Mouse (Mus musculus): ENCODE measurements at regions not wholly inside any gene's neighbourhood (a gene's known extent, or its start where the extent isn't known, plus 50 kb on each side); places are given as distances from the start of the nearest gene placed in this dataset.

DNA sequence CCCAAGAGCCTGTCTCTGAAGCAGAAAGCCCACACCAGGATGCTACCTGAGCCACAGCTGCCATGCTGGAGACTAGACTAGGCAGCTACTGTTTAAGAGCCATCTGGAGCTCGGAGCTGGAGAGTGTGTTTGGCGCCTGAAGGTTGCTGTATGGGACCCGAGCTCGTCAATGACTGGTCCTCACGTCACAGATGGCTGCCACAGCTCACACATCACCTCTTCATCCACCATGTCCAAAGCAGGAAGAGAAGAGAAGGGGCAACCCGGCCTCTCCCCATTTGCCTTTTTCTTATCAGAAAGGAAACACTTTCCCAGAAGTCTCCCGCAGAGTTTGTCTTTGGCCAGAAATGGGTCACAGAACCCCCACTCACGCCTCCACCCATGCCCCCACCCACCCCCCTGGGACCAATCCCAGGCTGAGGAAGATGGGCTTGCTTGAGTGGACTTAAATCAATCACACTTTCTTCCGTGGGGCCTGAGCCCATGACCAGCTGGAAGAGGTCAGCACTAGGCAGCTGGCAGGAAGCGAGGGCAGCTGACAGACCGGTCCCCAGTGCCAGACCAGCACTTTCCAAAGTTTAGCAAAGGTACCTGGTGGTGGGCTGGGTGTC is 53.5 kb upstream of the Ptpn1 start:
- Histone ChIP-seq H3K4me3 (ENCODE audit: low read depth, low read length) (no peak overlapping the region), H3K9ac (no peak overlapping the region), H3K27ac (ENCODE audit: low read depth, low read length) (no peak overlapping the region), H3K4me2 (ENCODE audit: low read depth) (no peak overlapping the region), H3K4me1 (ENCODE audit: insufficient read depth) (no peaks in the 10 kb centered on the region), H3K36me3 (ENCODE audit: insufficient read depth) (no peaks in the 10 kb centered on the region), H3K9me3 (ENCODE audit: low read length) (no peaks in the 10 kb centered on the region), H3K27me3 (ENCODE audit: insufficient read depth, low read length) (no peaks in the 10 kb centered on the region)
- DNase-seq, result no peak
- ATAC-seq, result no peak
- no peak for TF ChIP-seq CTCF (IDR thresholded peaks at IDR 0.05; ENCODE audit: low read depth)
- WGBS, result 82% methylated on average over 11 of the region's 11 CpGs

DNA sequence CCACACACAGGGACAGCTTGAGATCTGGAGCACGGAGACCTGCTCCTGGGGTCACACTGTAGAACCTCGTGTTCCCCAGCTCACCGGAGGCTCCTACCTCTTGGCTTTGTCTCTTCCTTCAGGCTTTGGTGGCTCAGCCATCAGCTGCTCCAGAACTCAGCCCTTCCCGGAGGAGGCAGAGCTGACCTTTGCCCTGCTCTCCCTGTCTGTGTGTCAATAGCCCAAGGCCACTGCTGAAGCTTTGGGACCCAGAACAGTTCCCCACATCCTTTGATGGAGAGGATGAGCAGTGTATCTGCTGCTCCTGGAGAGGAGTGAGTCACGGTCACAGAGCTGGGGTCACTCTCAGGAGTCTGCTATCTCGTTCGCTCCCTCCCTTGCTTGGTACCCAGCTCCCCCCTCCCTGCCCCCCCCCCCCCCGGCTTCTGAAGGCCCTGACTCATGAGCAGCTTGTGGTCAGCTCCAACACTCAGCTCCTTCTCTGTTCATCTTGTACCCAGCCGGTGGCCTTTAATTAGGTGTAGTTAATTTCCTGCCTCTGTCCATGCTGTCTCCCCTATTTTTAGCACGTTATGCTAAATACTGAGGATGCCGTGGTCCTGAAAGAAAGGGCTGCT is 54.5 kb upstream of the Ptpn1 start:
- no peak overlapping the region for H3K9ac ChIP-seq
- no peaks in the 10 kb centered on the region for H3K27me3 ChIP-seq (ENCODE audit: insufficient read depth, low read length)
- no peaks in the 10 kb centered on the region for H3K4me1 ChIP-seq (ENCODE audit: insufficient read depth)
- no peak overlapping the region for H3K4me3 ChIP-seq (ENCODE audit: low read depth, low read length)
- H3K36me3 ChIP-seq (ENCODE audit: insufficient read depth), result no peaks in the 10 kb centered on the region
- ATAC-seq (no peak), DNase-seq (no peak)
- 55% methylated on average over 10 of the region's 11 CpGs for WGBS
- H3K27ac ChIP-seq (ENCODE audit: low read depth, low read length), result no peak overlapping the region
- H3K9me3 ChIP-seq (ENCODE audit: low read length), result no peaks in the 10 kb centered on the region
- TF ChIP-seq CTCF (IDR thresholded peaks at IDR 0.05; ENCODE audit: low read depth), result no peak
- no peak overlapping the region for H3K4me2 ChIP-seq (ENCODE audit: low read depth)

DNA sequence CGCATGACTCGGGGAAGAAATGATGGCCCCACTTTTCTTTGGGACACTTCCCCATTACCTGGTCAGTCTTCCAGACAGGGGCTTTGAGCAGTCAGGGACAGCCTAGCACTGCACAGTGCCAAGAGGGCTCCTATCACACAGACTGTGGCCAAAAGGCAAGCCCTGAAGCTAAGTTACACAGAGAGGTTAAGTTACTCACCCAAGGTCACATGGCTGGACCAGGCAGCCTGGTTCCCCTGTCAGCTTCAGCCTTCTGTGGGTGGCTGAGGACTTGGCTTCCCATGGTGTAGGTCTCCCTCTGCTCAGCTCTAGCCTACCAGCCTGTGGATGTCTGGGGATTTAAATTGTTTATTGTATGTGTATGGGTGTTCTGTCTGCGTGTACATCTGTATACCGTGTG is 59.4 kb upstream of the Ptpn1 start:
- H3K9ac ChIP-seq, result no peak overlapping the region
- WGBS, result 94% methylated on average over 4 of the region's 4 CpGs
- no peak for TF ChIP-seq CTCF (IDR thresholded peaks at IDR 0.05; ENCODE audit: low read depth)
- H3K27ac ChIP-seq (ENCODE audit: low read depth, low read length), result no peak overlapping the region
- no peak overlapping the region for H3K4me3 ChIP-seq (ENCODE audit: low read depth, low read length)
- no peaks in the 10 kb centered on the region for H3K27me3 ChIP-seq (ENCODE audit: insufficient read depth, low read length)
- H3K9me3 ChIP-seq (ENCODE audit: low read length), result no peaks in the 10 kb centered on the region
- DNase-seq, result no peak
- no peak for ATAC-seq
- H3K4me2 ChIP-seq (ENCODE audit: low read depth), result no peak overlapping the region
- H3K4me1 ChIP-seq (ENCODE audit: insufficient read depth), result no peaks in the 10 kb centered on the region
- no peaks in the 10 kb centered on the region for H3K36me3 ChIP-seq (ENCODE audit: insufficient read depth)

DNA sequence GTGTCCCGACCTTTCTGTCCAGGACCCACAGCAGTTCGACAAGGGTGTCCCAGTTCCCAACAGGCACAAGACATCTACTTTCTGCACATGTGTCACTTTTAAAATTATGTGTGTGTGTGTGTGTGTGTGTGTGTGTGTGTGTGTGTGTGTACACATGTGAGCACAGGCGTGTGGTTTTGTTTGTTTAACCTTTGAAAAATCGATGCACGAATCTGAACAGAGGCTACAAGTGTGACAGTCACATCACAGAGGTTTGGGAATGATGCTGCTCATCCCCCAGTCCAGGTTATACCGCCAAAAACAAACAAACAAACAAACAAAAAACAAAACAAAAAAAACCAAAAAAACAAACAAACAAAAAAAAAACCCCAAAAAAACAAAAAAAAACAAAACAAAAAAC is 61.7 kb upstream of the Ptpn1 start:
- TF ChIP-seq CTCF (IDR thresholded peaks at IDR 0.05; ENCODE audit: low read depth), result no peak
- Histone ChIP-seq H3K9me3 (ENCODE audit: low read length) (no peaks in the 10 kb centered on the region), H3K9ac (no peak overlapping the region), H3K36me3 (ENCODE audit: insufficient read depth) (no peaks in the 10 kb centered on the region), H3K4me1 (ENCODE audit: insufficient read depth) (no peaks in the 10 kb centered on the region), H3K27me3 (ENCODE audit: insufficient read depth, low read length) (no peaks in the 10 kb centered on the region), H3K4me2 (ENCODE audit: low read depth) (no peak overlapping the region), H3K4me3 (ENCODE audit: low read depth, low read length) (no peak overlapping the region), H3K27ac (ENCODE audit: low read depth, low read length) (no peak overlapping the region)
- WGBS, result 87% methylated on average over 6 of the region's 6 CpGs
- DNase-seq (no peak), ATAC-seq (no peak)

DNA sequence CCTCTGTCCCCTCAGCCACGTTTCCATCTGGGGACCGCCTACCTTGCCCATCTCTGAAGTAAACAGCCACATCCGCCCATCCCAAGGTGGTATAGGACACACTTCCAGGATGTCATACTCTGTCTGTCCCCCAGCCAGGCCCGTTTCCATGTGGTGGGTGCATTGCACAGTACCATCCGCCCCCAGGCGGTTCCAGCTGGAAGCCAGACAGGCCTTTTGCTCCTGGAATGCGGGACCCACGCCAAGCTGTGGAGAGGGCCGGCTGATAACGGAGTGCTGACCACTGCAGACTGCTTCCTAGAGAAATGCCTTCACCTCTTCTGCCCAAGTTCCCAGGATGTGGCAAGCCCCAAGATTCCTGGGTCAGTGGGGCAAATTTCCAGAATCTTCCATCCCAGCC is 65.1 kb upstream of the Ptpn1 start:
- H3K4me1 ChIP-seq (ENCODE audit: insufficient read depth), result no peaks in the 10 kb centered on the region
- no peak overlapping the region for H3K9ac ChIP-seq
- no peak overlapping the region for H3K4me3 ChIP-seq (ENCODE audit: low read depth, low read length)
- no peak for ATAC-seq
- WGBS, result 53% methylated on average over 10 of the region's 10 CpGs
- TF ChIP-seq CTCF (IDR thresholded peaks at IDR 0.05; ENCODE audit: low read depth), result 0 out of 2 replicates have a peak, but pooled peaks have one; percentile 38
- peak; percentile 18 for DNase-seq
- H3K27me3 ChIP-seq (ENCODE audit: insufficient read depth, low read length), result no peaks in the 10 kb centered on the region
- H3K36me3 ChIP-seq (ENCODE audit: insufficient read depth), result no peaks in the 10 kb centered on the region
- no peaks in the 10 kb centered on the region for H3K9me3 ChIP-seq (ENCODE audit: low read length)
- H3K27ac ChIP-seq (ENCODE audit: low read depth, low read length), result no peak overlapping the region
- H3K4me2 ChIP-seq (ENCODE audit: low read depth), result no peak overlapping the region

DNA sequence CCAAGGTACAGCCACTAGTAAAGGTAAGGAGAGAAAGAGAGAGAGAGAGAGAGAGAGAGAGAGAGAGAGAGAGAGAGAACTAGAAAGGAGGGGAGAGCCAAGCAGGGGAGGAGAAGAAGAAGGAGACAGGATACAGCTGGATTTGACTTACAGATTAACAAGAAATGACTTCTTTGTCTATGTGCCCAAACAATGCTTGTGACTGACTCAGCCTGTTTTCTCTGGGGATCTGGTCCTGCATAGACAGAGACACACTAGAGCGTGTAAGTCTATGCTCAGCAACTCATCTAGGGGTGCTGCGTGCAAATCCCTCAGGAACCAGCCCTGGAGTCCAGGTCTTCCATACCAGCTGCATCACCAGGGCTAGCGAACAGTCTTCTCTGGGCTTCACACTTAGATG is 66.3 kb upstream of the Ptpn1 start:
- H3K27me3 ChIP-seq (ENCODE audit: insufficient read depth, low read length), result no peaks in the 10 kb centered on the region
- no peak overlapping the region for H3K4me2 ChIP-seq (ENCODE audit: low read depth)
- H3K4me1 ChIP-seq (ENCODE audit: insufficient read depth), result no peaks in the 10 kb centered on the region
- no peak overlapping the region for H3K4me3 ChIP-seq (ENCODE audit: low read depth, low read length)
- H3K27ac ChIP-seq (ENCODE audit: low read depth, low read length), result no peak overlapping the region
- no peak overlapping the region for H3K9ac ChIP-seq
- DNase-seq (no peak), ATAC-seq (no peak)
- 95% methylated on average over 3 of the region's 3 CpGs for WGBS
- H3K36me3 ChIP-seq (ENCODE audit: insufficient read depth), result no peaks in the 10 kb centered on the region
- TF ChIP-seq CTCF (IDR thresholded peaks at IDR 0.05; ENCODE audit: low read depth), result no peak
- no peaks in the 10 kb centered on the region for H3K9me3 ChIP-seq (ENCODE audit: low read length)

DNA sequence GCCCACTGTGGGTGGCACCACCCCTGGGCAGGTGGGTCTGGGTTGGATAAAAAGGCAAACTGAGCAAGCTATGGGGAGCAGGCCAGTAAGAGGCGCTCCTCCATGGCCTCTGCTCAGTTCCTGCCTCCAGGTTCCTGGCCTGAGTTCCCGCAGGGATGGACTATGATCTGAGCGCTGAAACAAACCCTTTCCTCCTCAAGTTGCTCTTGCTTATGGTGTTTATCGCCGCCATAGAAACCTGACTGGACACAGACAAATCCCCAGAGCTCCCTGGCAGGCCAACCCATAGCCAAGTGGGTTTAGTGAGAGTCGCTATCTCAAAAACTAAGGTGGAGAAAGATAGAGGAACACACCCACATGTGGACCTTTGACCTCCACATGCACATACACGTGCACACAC is 67.2 kb upstream of the Ptpn1 start:
- Histone ChIP-seq H3K27ac (ENCODE audit: low read depth, low read length) (no peak overlapping the region), H3K4me3 (ENCODE audit: low read depth, low read length) (no peak overlapping the region), H3K4me2 (ENCODE audit: low read depth) (no peak overlapping the region), H3K36me3 (ENCODE audit: insufficient read depth) (no peaks in the 10 kb centered on the region), H3K27me3 (ENCODE audit: insufficient read depth, low read length) (no peaks in the 10 kb centered on the region), H3K9me3 (ENCODE audit: low read length) (no peaks in the 10 kb centered on the region), H3K4me1 (ENCODE audit: insufficient read depth) (no peaks in the 10 kb centered on the region), H3K9ac (no peak overlapping the region)
- no peak for TF ChIP-seq CTCF (IDR thresholded peaks at IDR 0.05; ENCODE audit: low read depth)
- DNase-seq (no peak), ATAC-seq (no peak)
- 70% methylated on average over 7 of the region's 7 CpGs for WGBS
